Mouse (Mus musculus): ENCODE data around the gene Foxp2.

- TF ChIP-seq TAL1 (IDR thresholded peaks at IDR 0.05; ENCODE audit: low read length) (no peak), GATA1 (IDR thresholded peaks at IDR 0.05; ENCODE audit: low read length) (no peak)
Observed at GRCm38 (mm10) chr6:15370281-15370680, 469.1 kb downstream of the Foxp2 start.

Data from erythroblast, embryonic 14.5 days (primary cell).